Mouse (Mus musculus) layer of hippocampus, postnatal 25 days (tissue): ENCODE results near the gene Kl. TPM values are rescaled to one million over a fixed set of nuclear protein-coding genes. Genes with fewer than 3 reads are reported as not detected.

Source experiments
- DNase-seq, 2 experiments: peaks; one replicate each; pipeline ENCODE4 v3.0.0; 2022; ENCODE audit warnings: mixed read lengths in 2 of 2, low spot score in 1 of 2; ENCODE audit errors: extremely low spot score in 1 of 2
- total RNA-seq, 2 experiments: library from RNA; stranded (reverse); gene quantifications; 2 replicates each; pipeline ENCODE4 v1.2.3; 2021

The Kl gene
- total RNA-seq, result 1 to 10 TPM; 8.3 to 8.9 TPM

DNA sequence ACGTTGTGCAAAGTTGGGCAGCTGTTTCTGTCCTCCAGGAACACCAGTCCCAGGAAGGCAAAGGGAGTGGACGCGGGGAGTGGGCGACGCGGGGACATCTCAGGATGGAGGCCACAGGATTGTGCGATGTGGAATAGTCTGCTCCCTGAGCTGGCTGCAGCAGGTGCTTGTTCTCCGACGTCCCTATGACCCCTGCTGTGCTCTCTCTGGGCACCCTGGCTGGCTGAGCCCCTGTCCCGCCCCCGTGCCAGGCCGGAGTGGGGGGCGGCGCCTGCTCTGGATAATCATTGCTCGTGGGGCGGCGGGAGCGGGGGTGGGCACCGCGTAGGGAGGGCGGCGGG lies at the start of gene Kl:
Gene Kl (plus strand): TSS at position 280 of the 341 bp plus-strand sequence.
- DNase-seq, result no peak

DNA sequence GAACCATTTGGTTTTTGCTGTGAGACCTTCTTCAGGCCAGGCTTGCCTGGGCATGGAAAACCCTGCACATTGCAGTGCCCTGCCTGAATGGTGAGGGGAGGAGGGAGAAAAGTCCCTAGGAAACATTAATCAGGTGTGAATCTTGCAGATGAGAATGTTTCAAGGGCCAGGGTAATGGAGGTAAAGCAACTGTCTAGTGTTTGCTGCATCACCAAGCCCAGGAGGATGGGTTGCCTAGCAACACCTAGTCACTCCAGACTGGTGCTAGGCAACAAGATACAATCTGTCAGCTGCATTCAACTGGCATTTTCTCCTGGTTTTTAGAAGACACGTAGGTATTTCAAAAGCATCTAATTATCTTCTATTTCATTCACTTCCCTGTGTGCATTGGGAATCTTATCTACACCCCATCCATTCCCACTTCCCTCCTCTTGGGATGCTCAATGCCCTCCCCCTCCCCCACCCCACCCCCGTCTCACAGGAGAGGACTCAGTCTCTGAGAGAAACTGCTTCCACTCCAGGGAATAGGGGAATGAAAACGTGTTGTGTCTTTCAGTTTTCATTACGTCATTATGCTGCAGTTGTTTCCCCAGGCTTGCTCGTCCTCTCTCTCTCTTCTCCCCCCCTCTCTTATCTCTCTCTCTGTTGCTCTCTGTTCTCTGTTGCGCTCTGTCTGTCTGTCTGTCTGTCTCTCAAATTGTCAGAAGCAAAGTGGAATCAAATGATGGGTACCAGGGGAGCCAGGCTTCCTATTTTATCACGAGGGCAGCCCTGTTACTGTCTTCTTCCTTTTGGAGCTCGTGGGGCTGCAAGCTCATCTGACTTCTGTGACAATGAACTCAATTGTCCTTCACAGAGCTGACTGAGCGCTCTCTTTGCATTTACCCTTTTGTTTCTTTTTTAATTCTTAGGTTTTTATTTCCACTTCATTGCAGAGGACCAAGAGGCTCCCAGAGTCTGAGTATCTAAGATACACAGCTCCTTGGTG lies 46.1 kb upstream of the Kl start:
- DNase-seq, result peak in 1 of 2 experiments; percentile 45

DNA sequence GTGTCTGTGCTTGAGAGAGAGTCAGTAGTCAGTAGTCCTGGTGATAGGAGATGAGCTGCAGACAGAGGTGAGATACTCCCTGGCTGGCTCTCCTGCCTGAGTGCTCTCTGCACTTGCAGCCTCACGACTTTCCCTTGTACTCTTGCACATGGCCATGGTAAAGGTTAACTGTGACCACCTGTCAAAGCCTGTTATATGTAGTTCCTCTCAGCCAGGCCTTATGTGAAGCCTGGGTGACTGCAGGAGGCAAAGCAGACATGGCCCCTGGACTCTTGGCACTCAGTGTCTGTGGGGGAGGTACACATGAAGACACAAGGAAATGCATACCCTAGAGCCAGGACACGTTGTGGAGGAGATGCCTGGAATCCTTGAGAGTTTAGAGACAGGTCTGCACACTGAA lies 40.3 kb upstream of the Kl start:
- DNase-seq, result no peak

DNA sequence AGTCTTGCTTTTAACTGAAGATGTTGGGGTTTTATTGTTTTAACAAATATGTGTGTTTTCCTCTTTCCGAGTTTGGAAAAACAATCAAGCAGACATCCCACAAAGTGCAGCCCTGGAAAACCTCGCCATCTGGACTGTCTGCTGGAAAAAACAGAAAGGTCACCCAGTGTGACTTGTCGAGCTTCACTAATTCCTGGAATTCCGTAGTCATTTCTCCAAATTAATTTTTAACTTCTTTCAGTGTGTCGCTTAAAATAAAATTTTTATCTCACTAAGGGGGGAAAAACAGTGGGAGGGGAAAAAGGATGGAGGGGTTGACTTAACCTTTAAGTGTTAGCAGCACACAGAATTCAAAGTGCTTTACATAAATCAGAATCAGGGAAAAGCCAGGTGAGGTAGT lies 39.8 kb upstream of the Kl start:
- no peak for DNase-seq

DNA sequence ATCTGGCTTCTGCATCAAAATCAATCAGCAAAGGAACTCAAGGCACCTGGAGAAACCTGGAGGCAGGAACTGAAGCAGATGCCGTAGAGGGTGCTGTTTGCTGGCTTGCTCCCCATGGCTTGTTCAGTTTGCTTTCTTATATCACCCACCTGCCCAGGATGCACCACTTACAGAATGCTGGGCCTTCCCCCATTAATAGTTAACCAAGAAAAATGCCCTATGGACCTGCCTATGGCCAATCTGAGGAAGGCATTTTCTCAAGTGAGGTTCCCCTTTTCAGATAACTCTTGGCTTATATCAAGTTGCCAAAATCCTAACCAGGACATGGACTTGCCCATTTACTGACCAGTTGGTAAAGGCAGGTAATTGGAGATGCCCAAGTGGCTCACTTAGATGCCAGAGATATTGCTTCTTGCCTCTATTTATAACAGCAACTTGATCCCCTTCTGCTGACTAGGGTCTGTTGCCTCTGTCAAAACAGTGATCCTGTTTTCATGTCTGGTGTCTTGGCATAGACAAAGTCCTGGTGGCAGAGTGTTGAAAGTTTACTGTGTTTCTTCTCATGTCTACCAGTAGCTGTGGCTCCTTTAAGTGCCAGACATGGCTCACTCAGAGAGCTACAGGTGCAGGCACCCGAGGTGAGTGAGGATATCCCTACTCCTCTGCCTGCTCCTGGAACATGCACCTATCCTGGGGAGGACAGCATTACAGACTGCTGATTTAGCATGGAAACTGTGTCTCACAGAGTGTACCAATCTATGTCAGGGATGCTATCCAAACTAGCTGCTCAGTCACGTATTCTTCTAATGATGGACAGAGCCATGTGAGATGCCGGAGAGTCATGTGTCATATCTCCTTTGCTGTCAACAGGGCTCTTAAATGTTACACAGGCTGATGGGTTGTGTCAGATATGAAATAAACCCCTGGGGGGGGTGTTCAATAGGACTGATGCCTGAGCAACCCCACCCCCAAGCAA lies 37.0 kb upstream of the Kl start:
- DNase-seq, result no peak

DNA sequence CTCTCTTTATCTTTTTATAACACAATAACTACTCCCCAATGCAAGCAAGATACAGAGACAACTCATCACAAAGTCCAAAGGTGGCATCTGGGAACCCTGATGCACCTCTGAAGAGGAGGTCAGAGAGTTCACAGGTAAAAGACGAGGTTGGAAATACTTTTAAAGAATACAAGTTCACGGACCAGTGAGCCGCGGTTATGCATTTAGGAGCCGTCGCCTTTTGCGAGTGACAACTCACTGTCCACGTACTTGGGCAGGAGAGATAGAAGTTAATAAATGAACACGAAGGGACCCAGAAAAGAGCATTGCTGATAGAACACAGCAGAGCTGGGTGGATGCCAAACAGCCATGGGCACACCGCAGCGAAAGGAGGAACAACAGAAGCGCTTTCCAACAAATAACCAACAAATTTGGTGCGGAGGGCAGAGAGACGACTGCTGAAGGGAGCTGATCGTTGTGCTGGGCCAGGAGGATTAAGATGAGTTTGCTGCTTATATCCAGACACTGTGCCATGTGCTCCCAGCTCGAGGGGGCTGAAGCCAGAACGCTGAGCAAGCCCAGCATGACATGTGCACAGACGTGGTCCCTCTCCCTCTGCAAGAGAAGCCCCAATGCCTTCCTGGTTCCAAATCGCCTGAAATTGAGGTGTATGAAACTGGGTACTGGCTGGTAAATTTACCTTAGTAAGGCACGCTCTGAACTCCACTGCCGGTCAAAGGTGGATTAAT lies 35.1 kb upstream of the Kl start:
- DNase-seq, result no peak

DNA sequence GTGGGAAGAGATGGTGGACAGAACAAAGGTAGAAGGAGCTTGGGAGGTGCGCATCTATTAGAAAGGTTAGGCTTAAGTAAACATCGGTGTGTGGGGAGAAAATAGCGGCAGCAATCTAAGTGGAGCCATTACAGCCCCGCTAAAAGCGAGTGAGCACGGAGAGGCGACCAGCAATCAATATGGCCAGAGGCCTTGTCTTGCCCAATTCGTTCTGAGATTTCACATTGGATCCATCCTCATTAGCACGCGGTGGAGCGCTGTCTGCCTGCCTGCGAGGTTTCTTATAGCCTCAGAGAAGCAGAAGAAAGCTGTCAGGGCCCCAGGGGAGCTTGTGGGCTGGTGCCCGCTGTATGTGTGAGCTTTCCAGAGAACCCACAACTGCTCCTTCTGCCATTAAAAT lies 33.8 kb upstream of the Kl start:
- no peak for DNase-seq

DNA sequence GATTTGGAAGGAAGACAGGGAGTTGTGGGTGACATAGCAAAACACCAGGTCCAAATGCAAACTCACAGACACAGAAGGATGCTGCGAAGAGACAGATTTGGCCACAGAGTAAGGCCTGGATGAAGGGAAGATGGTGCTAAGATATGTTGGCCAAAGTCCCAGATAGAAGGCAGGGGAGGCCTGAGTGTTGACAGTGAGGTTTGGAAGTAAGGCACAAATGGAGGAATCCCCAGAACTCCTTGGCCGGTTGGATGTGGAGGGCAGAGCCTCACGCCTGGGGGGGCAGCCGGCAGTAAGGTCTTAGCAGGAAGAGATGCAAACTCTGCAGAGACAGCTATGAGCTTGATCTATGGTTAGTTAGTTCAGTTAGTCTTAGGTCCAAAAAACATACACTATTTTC lies 33.1 kb upstream of the Kl start:
- DNase-seq, result no peak

DNA sequence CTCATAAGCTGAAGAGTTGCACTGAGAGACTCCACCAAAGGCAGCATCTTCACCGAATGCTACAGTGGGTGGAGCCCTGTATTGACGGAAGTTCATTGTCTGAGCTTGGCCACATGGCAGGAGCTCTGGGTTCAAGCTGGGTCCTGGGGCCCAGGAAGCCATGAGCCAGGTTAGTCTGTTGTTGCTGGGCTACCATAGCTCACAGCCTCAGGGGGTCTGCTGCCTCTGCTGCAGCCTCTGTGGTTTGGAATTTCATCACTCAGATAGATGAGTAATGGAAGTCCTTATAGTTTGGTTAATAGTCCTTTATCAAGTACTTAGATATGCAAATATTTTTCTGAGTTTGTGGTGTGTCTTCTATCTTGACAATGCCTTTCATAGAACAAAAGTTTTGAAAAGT lies 32.4 kb upstream of the Kl start:
- DNase-seq, result no peak

DNA sequence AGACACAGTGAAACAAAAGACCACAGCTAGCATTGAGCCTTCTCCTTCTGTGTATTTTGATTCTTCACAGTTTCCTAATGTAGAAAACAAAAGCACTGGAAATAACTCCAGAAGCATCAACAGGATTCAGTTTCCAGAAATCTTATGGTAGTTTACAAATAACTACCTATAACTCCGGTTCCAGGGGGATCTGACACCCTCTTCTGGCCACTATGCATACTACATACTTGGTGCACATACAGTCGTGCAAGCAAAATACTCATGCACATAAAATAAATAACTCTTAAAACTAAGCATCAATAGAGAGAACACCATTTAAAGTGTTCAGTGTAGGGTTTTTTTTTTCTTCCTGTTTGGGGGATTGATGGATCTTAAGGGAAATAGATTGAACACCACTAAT lies 23.0 kb upstream of the Kl start:
- DNase-seq, result no peak

DNA sequence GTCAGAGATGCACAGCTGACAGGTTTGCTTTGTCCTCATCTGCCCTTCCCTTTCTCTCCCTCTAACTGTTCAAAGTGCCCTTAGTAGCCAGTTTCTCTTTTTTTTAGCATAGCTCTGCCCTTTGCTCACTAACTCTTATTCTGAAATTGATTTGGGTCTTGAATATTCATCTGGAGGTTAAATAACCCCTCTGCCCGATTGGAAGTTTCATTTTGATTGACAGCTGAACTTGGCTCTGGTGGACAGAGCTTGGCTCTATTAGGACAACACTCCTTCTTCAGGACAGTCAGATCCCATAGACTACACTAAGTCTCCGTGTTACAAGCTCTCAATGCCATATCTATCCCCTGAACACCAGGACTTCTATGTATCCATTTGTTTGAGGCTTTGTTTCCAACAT lies 19.8 kb upstream of the Kl start:
- DNase-seq, result no peak

DNA sequence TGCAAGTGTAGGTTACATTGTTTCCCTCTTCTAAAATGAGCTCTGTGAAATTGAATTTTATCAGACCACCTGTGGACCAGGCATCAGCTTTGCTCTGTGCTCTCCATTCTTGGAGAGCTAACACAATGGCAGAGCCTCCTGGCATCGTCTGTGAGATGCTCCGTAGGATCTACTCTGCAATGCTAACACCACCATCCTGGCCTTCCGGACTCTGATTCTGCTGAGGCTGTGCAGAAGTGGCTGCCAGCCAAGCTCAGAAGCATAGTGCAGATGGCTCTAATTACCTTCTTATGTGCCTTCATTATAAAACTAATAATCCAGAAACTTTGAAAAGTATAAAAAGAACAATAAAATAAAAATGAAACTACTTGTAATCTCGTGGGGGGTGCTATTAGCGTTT lies 16.2 kb upstream of the Kl start:
- DNase-seq, result no peak

DNA sequence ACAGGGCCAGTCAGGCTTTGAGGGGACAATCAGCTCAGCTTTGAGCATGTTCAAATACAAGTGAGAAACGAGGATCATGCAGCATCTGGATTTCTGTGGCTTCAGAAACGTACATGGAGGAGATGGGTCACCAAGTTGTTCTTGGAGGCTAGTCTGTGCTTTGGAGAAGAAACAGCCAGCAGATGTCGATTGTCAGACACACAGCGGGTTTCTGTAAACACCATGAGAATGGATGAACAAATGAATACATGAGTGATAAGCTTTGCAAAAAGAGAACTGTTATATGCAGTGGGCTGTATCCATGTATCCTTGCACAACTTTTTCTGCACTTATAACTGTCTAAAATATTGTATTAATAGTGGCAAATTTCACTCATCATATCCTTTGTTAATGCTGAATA lies 15.6 kb upstream of the Kl start:
- DNase-seq, result no peak

DNA sequence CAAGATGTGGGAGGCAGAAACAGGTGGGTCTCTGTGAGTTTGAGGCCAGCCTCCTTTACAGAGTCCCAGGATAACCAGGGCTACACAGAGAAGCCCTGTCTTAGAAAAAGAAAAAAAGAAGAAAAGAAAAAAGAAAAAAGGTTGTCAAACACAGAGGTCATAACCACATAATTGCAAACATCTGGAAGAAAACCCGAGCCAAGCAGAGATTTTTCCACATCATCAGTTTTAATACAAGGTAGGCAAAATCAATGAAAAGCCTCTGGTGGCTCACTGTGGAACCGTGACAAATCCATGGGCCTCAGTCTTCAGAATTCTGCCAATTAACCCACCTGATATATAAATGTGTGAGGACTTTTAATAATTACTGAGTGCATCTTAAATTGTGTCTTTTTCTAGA lies 14.9 kb upstream of the Kl start:
- no peak for DNase-seq

DNA sequence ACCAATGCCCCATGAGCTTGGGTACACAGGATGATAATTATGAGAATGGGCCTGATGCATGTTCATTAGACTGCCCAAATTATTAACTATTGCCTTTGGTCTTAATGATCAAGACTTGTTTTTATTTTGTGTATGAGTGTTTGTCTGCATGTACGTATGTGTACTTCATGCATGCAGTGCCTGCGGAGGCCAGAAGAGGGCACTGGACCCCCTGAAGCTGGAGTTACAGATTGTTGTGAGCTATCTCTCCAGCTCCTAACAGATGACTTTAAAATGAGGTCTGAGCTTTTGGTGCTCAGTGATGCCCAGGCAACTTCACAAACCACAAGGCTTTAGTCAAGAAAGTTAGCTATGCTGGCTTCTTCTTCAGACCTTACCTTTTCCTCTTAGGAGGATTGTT lies 6.8 kb upstream of the Kl start:
- DNase-seq, result no peak

DNA sequence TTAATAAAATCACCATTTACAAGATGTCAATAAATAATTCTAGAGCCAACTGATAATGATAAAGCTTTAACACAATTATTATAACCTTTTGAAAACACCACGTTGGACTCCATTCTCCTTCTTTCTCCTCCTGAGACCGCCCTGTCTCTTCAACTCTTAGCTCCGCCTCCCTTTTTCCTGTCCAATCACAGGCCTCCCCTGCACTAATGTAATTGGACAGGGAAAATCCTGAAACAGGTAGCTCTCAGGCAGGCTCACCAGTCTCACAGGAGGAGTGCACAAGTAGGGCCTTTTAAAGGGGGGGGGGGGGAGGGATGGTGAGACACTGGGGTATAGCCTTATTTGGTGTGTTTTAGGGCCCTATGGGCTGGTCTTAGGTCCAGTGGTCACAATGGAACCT lies 3.3 kb upstream of the Kl start:
- DNase-seq, result no peak

DNA sequence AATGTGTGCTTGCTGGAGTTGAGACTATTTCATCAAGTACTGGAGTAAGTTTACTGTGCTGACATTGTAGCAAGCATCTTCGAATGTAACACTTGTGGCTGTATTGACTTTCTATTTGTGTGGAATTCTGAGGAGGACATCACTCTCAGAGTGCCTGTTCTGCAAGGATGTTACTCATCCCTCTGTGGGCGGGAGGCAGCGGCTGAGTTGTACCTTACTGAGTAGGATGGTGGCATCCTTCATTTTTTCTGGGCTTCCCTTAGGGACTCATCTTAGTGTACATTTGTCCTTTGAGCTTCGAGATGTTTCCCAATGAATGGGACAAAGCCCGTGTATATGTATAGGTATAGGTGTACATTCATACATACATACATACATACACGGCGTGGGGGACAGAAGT lies 1.1 kb upstream of the Kl start:
- no peak for DNase-seq

DNA sequence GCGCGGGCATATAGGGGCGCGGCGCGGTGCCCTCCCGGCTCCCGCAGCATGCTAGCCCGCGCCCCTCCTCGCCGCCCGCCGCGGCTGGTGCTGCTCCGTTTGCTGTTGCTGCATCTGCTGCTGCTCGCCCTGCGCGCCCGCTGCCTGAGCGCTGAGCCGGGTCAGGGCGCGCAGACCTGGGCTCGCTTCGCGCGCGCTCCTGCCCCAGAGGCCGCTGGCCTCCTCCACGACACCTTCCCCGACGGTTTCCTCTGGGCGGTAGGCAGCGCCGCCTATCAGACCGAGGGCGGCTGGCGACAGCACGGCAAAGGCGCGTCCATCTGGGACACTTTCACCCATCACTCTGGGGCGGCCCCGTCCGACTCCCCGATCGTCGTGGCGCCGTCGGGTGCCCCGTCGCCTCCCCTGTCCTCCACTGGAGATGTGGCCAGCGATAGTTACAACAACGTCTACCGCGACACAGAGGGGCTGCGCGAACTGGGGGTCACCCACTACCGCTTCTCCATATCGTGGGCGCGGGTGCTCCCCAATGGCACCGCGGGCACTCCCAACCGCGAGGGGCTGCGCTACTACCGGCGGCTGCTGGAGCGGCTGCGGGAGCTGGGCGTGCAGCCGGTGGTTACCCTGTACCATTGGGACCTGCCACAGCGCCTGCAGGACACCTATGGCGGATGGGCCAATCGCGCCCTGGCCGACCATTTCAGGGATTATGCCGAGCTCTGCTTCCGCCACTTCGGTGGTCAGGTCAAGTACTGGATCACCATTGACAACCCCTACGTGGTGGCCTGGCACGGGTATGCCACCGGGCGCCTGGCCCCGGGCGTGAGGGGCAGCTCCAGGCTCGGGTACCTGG lies 488 bp downstream of the Kl start:
- DNase-seq, result peak in 1 of 2 experiments; percentile 10

DNA sequence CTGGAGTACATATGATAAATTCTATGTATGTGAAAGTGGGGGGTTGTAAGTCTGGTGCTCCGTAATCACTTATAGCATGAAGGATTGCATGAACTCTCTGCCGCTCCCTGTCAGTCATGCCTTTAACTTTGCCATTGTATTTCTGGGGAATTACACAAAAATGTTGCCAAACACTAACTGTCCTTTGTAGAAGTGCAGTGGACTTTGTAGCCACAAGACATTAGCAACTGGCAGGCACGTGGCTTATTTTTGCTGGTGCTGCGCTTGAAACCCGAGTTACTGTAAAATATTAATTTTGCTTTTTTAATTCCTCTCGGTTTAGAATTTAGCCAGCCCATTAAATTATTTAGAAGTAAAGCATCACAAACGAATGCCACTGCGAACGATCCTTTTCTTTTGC lies 2.4 kb downstream of the Kl start:
- no peak for DNase-seq

DNA sequence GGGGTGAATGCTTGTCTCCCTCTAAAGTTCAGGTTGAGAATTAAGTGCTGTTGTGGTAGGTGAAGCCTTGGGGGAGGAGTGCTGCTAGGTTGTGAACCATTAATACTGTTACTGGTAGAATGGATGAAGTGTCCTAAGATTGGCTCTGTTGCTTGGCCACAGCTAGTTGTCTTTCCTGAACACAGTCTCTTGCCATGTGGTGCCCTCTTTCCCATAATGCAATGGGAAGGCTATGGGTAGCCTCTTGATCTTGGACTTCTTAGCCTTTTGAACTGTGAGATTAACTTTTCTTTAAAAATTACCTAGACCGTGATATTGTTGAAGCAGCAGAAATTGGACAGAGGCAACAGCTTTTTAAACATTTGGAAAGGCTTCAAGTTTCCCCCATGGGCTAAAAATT lies 7.5 kb downstream of the Kl start:
- DNase-seq, result no peak
